Mouse (Mus musculus) liver, embryonic 13.5 days (tissue): Measurements from ENCODE around the gene Cacna1e. TPM values are rescaled to one million over a fixed set of nuclear protein-coding genes. Genes with fewer than 3 reads are reported as not detected.

Experiments
- ATAC-seq: fragments of 200-750 bp; cut with Nextera tagmentation; 2 replicates; pipeline ENCODE4 v1.8.0; 2017; ENCODE audit warnings: low read depth, mild to moderate bottlenecking, moderate number of reproducible peaks, moderate library complexity
- DNase-seq: peaks from one replicate; pipeline ENCODE4 v3.0.0; 2022
- H3K27ac ChIP-seq: fragments of 300-500 bp; sonication (generic); 2 replicates; pipeline ENCODE4 v1.5.1; 2015; ENCODE audit warnings: moderate library complexity, mild to moderate bottlenecking, inconsistent platforms
- H3K27me3 ChIP-seq: fragments of 300-500 bp; sonication (generic); 2 replicates; pipeline ENCODE4 v1.6.1; 2015; ENCODE audit warnings: mild to moderate bottlenecking, inconsistent platforms
- H3K36me3 ChIP-seq: fragments of 300-500 bp; sonication (generic); 2 replicates; pipeline ENCODE4 v1.6.1; 2015; ENCODE audit warnings: mild to moderate bottlenecking, inconsistent platforms
- H3K4me1 ChIP-seq: fragments of 300-500 bp; sonication (generic); replicated peaks from 2 replicates; pipeline ENCODE4 v1.6.1; 2015; ENCODE audit warnings: inconsistent platforms
- H3K4me2 ChIP-seq: fragments of 300-500 bp; sonication (generic); 2 replicates; pipeline ENCODE4 v1.6.1; 2015; ENCODE audit warnings: inconsistent platforms, mild to moderate bottlenecking, moderate library complexity
- H3K4me3 ChIP-seq: fragments of 300-500 bp; sonication (generic); replicated peaks from 2 replicates; pipeline ENCODE4 v1.5.1; 2015; ENCODE audit warnings: mild to moderate bottlenecking, inconsistent platforms
- H3K9ac ChIP-seq: fragments of 300-500 bp; sonication (generic); 2 replicates; pipeline ENCODE4 v1.6.1; 2015; ENCODE audit warnings: mild to moderate bottlenecking, inconsistent platforms
- H3K9me3 ChIP-seq: fragments of 300-500 bp; sonication (generic); replicated peaks from 2 replicates; pipeline ENCODE4 v1.6.1; 2016; ENCODE audit warnings: inconsistent platforms
- WGBS: fragments of 180-500 bp; shearing (Covaris S2); methylation state at CpG from one replicate; pipeline ENCODE4 v1.1.7; 2015; ENCODE audit not compliant: insufficient replicate concordance; 5-methylcytosine and 5-hydroxymethylcytosine counted together
- polyA plus RNA-seq: library from polyadenylated mRNA; unstranded; fragments of >200 nt; fragmentation: Nextera tagmentation; extraction: Ambion mirVana; gene quantifications from 2 replicates; pipeline ENCODE4 v1.2.1, GENCODE M21; 2015

Gene Cacna1e
- polyA plus RNA-seq, 1 experiment from 2014 or later = 0.03 TPM

DNA sequence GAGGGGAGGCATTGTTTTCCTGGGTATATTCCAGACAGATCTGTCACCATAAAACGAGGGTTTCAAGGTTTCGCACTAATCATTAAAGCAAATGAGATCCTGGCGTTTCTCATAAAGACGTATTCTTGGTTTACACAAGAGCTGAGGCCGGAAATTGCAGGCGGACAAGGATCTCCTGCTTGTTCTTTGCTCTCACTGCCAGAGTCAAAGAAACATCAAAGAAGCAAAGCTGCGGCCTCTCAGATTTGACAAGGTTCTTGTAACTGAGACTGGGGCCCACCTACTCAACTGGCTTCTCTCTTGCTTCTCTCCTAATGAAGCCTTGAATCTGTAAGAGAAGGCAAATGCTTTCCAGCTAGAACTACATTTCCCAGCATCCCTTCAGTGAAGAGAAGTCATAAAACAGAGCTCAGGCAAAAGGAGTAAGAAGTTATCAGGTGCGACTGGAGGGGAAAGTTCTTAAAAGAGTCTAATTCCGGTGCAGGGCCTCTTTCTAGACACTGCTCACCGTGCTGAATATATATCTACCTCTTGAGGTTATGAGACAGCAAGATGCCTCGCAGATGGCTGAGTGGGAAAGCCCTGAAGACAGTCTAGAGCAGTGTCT lies 104.3 kb downstream of the Cacna1e start:
- DNase-seq = no peak

DNA sequence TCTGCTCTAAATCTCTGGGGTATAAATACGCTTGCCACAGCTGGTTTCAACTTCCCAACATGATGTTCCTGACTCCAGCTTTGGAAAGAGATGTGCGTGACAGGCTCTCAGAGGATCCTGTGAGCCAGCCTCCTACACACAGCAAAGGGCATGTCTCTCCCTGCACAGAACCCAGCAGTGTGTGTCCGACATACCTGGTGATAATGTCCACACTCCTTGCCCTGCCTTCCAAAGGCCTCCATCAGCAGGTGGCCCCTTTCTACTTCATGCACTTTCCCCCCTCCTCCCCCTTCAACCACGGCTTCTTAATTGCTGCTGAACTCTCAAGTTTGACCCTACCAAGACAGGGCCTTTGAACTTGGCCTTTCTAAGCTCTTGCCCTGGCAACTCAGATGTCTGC lies 108.0 kb downstream of the Cacna1e start:
- no peaks in the 10 kb centered on the region for H3K36me3 ChIP-seq
- no peak overlapping the region for H3K4me3 ChIP-seq
- 63% methylated on average over 4 of the region's 4 CpGs for WGBS
- H3K27ac ChIP-seq = no peak overlapping the region
- no peak overlapping the region for H3K4me2 ChIP-seq
- ATAC-seq (no peak), DNase-seq (no peak)
- H3K9ac ChIP-seq = no peak overlapping the region
- H3K9me3 ChIP-seq = no peaks in the 10 kb centered on the region
- no peaks in the 10 kb centered on the region for H3K4me1 ChIP-seq
- no peaks in the 10 kb centered on the region for H3K27me3 ChIP-seq

More for the DNA sequence above, 104.3 kb downstream of the Cacna1e start:
- no peak overlapping the region for H3K4me3 ChIP-seq
- no peaks in the 10 kb centered on the region for H3K27me3 ChIP-seq
- no peak overlapping the region for H3K4me2 ChIP-seq
- no peak overlapping the region for H3K9ac ChIP-seq
- no peaks in the 10 kb centered on the region for H3K9me3 ChIP-seq
- H3K36me3 ChIP-seq = no peaks in the 10 kb centered on the region
- WGBS = 60% methylated on average over 11 of the region's 11 CpGs
- ATAC-seq = no peak
- H3K27ac ChIP-seq = no peak overlapping the region
- no peaks in the 10 kb centered on the region for H3K4me1 ChIP-seq

DNA sequence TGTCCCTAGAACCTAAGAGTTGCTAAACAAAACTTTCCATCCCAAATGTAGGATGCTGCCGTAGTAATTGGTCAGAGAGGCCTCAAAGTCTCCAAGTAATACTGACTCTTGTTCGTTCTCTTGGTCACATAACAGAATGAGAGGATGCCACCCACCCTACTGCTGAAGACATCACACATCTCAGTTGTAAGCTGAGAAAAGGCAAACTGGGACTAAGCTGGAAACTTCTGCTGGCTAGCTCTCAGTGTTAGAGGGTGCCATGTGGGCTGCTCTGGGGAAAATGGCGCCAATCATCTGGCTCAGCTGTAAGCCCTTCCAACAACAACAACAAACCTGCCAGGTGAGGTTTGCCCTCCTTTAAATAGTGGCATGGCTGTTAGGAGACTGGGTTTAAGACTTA lies 109.8 kb downstream of the Cacna1e start:
- Histone ChIP-seq H3K4me1 (no peaks in the 10 kb centered on the region), H3K9ac (no peak overlapping the region), H3K27ac (no peak overlapping the region), H3K27me3 (no peaks in the 10 kb centered on the region), H3K9me3 (no peaks in the 10 kb centered on the region), H3K36me3 (no peaks in the 10 kb centered on the region), H3K4me3 (no peak overlapping the region), H3K4me2 (no peak overlapping the region)
- ATAC-seq = no peak
- DNase-seq = no peak
- WGBS = 64% methylated on average over 3 of the region's 3 CpGs

DNA sequence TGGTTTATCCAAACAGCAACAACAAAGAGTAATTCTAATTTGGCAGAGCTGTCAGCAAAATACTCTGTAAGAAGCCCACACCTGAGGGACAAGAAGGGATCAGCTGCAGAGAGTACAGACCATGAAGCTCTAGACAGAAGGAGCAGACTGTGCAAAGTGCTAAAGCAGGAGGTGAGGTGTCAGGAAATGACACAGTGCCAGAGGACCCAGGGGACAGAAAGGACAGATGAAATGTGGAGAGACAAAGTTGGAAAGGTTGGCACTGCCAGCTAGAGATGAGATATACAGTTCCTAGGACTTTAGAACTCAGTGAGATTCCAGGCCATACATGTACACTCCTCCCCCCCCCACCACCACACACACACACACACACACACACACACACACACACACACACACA lies 113.2 kb downstream of the Cacna1e start:
- H3K27ac ChIP-seq = no peak overlapping the region
- DNase-seq (no peak), ATAC-seq (no peak)
- no peaks in the 10 kb centered on the region for H3K4me1 ChIP-seq
- H3K9ac ChIP-seq = no peak overlapping the region
- no peak overlapping the region for H3K4me3 ChIP-seq
- H3K9me3 ChIP-seq = no peaks in the 10 kb centered on the region
- no peaks in the 10 kb centered on the region for H3K36me3 ChIP-seq
- no peaks in the 10 kb centered on the region for H3K27me3 ChIP-seq
- no peak overlapping the region for H3K4me2 ChIP-seq

DNA sequence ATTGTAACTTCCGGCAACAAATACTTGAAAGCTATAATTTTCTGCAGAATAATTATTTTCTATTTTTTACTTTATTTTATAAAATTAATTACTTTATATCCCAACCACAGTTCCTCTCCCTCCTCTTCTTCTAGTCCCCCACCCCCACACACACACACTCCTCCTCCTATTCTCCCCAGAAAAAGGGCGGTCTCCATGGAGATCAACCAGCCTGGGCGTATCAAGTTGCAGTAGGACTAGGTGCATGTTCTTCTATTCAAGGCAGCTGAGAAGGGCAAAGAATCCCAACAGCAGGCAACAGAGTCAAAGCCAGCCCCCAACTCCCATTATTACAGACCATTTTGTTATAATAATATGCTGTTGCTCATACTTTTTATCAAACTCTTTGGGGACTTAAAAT lies 113.8 kb downstream of the Cacna1e start:
- no peaks in the 10 kb centered on the region for H3K4me1 ChIP-seq
- no peaks in the 10 kb centered on the region for H3K27me3 ChIP-seq
- no peak overlapping the region for H3K9ac ChIP-seq
- H3K36me3 ChIP-seq = no peaks in the 10 kb centered on the region
- H3K27ac ChIP-seq = no peak overlapping the region
- DNase-seq = no peak
- no peak overlapping the region for H3K4me3 ChIP-seq
- ATAC-seq = no peak
- no peak overlapping the region for H3K4me2 ChIP-seq
- no peaks in the 10 kb centered on the region for H3K9me3 ChIP-seq
- WGBS = 48% methylated on average over 3 of the region's 3 CpGs

DNA sequence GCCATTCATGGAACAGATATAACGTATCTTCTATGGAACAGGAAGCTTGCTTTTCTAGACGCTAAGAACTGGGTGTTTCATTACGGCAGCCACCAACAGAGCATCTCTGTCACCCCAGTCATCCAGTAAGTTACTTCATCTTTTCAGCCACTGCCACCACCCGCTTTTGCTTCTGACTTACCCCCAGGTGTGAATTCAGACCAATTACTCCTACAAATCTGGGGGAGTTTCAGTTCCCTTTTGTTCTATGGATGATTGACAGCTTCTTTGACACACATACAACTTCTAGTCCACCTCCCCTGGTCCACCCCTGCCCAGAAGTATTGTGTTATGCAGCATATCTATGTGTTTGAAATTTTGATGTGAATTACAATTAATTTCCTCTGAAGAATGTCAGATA lies 121.2 kb downstream of the Cacna1e start:
- DNase-seq = no peak
- ATAC-seq = no peak
- Histone ChIP-seq H3K4me1 (no peaks in the 10 kb centered on the region), H3K27me3 (no peaks in the 10 kb centered on the region), H3K9ac (no peak overlapping the region), H3K4me3 (no peak overlapping the region), H3K9me3 (no peaks in the 10 kb centered on the region), H3K4me2 (no peak overlapping the region), H3K36me3 (no peaks in the 10 kb centered on the region), H3K27ac (no peak overlapping the region)
- whole genome bisulfite sequencing = 66% methylated on average over 4 of the region's 4 CpGs

DNA sequence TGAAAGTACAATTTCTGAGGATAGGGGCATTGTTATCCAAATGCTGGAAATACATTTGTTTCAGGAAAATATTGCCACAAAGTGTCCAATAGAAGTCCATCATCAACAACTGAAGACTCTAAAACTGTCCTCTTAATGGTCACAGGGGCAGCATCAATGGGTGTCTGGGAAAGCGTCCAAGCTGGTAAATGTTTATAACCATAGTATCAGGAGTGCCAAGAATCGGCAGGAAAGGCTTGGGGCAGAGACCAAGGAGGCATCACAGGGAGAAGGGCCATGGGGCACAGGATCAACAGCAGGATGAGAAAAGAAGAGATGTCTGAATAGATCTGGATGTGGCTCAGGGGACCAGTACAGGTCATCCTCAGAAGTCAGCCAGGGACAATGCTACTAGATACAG lies 132.2 kb downstream of the Cacna1e start:
- no peak overlapping the region for H3K9ac ChIP-seq
- ATAC-seq (no peak), DNase-seq (no peak)
- H3K9me3 ChIP-seq = no peaks in the 10 kb centered on the region
- no peaks in the 10 kb centered on the region for H3K36me3 ChIP-seq
- H3K4me3 ChIP-seq = no peak overlapping the region
- H3K27me3 ChIP-seq = no peaks in the 10 kb centered on the region
- no peak overlapping the region for H3K4me2 ChIP-seq
- H3K27ac ChIP-seq = no peak overlapping the region
- no peaks in the 10 kb centered on the region for H3K4me1 ChIP-seq
- WGBS = 60% methylated on average over 2 of the region's 2 CpGs

DNA sequence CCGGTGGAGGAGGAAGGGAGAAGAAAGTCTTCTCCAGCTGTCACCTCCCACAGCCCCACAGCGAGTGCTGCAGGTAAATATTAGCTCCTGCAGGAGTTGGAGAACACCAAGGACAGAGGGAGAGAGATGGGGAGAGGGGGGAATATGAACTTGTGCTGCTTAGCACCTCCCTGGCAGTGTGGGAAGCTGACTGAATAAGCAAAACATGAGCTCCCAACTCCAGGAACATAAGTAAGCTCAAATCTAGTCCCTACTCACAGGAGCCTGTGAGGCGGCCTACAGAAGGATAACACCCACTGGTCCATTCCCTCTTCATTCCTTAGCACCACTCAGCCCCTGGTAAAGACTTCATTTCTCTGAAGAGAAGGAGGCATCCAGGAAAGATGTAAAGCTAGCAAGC lies 135.8 kb downstream of the Cacna1e start:
- no peaks in the 10 kb centered on the region for H3K27me3 ChIP-seq
- no peak overlapping the region for H3K9ac ChIP-seq
- ATAC-seq (no peak), DNase-seq (no peak)
- H3K9me3 ChIP-seq = no peaks in the 10 kb centered on the region
- 40% methylated on average over 3 of the region's 3 CpGs for WGBS
- H3K36me3 ChIP-seq = no peaks in the 10 kb centered on the region
- no peak overlapping the region for H3K27ac ChIP-seq
- no peak overlapping the region for H3K4me2 ChIP-seq
- no peak overlapping the region for H3K4me3 ChIP-seq
- no peaks in the 10 kb centered on the region for H3K4me1 ChIP-seq

DNA sequence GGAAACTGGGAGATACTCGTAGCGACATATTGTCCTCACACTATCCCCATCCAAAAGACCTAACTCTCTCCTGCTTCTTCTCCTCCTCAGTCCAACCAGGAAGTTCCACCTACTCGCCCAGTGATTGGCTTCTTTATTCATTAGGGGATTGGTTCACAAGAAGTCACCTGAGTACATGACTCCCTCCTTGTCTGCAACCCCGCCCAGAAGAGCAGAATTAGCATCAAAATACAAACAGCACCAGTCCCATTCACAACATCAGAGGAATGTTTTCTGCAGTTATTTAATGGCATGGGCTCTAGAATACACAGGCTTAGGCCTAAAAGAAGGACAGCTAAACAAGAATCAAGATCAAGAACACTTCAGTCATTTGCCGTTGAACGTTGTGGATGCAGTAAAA lies 139.1 kb downstream of the Cacna1e start:
- H3K4me3 ChIP-seq = no peak overlapping the region
- H3K9me3 ChIP-seq = no peaks in the 10 kb centered on the region
- H3K4me2 ChIP-seq = no peak overlapping the region
- no peak for DNase-seq
- H3K36me3 ChIP-seq = no peaks in the 10 kb centered on the region
- 77% methylated on average over 6 of the region's 6 CpGs for WGBS
- ATAC-seq = no peak
- H3K27me3 ChIP-seq = no peaks in the 10 kb centered on the region
- no peaks in the 10 kb centered on the region for H3K4me1 ChIP-seq
- no peak overlapping the region for H3K27ac ChIP-seq
- no peak overlapping the region for H3K9ac ChIP-seq

DNA sequence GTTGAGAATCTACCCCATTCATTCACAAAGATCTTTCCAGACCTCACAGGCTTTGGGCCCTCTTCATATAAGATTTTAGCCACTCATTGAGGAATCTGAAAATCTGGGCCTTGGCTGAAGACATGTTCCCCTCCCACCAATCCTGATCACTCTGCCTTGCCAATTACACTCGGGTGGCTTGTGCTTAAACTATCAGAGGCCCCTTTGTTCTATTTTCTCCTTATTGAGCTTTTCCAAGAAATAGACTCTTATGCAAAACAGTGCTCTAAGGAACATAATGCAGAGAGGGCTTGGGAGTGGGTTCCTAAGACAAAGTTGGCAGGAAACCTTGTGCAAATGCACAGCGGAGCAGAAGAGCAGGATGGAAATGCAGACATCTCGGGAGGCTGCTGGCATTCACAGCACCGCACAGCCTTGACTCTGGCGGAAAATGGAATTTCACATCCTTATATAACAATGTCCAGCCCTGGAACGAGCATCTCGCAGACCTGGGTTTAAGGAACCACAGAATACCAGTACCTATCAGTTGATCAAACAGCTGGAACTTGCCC lies 153.8 kb downstream of the Cacna1e start:
- no peak for DNase-seq
- no peak for ATAC-seq
- 56% methylated on average over 7 of the region's 7 CpGs for WGBS

DNA sequence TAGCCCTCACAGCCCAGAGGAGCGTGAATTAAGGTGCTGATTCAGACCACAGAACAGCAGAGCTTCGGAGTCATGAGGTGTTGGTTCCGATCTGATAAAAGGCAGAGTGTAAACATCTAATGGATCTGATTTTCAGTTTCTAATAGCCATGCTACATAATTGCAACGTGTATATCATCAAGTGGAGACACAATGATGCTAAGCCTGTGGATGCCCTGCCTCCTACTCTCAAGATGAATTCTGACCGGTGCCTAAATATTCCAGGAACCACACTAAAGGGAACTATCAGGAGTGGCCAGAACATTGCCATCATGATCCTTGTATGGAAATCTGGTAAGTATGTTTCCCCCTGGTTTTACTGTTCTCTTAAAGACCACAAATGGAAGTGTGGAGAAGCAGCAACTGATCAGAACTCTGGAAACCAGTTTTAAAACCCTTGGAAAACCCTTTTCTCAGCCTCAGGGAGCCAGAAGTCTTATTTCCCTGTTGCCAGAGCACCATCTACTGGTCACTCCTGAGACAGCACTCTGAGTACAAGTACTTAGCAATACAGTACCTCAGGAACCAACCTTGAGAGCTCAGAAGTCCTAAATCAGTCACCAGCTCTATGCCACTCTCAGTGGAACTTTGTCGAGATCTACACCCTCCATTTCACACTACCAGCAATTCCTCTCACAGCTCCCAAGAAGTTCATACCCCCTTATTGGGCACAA lies 154.9 kb downstream of the Cacna1e start:
- DNase-seq = peak; percentile 7
- no peaks in the 10 kb centered on the region for H3K9me3 ChIP-seq
- H3K4me3 ChIP-seq = no peak overlapping the region
- WGBS = 40% methylated on average over 6 of the region's 6 CpGs
- H3K36me3 ChIP-seq = no peaks in the 10 kb centered on the region
- H3K27ac ChIP-seq = no peak overlapping the region
- no peak overlapping the region for H3K4me2 ChIP-seq
- ATAC-seq = no peak
- H3K27me3 ChIP-seq = peaks cover 51% of the 10 kb centered on the region
- no peaks in the 10 kb centered on the region for H3K4me1 ChIP-seq
- H3K9ac ChIP-seq = no peak overlapping the region

More for the DNA sequence above, 153.8 kb downstream of the Cacna1e start:
- no peak overlapping the region for H3K27ac ChIP-seq
- H3K4me2 ChIP-seq = no peak overlapping the region
- H3K9me3 ChIP-seq = no peaks in the 10 kb centered on the region
- H3K27me3 ChIP-seq = peaks cover 40% of the 10 kb centered on the region
- no peak overlapping the region for H3K9ac ChIP-seq
- no peaks in the 10 kb centered on the region for H3K4me1 ChIP-seq
- H3K36me3 ChIP-seq = no peaks in the 10 kb centered on the region
- H3K4me3 ChIP-seq = no peak overlapping the region

DNA sequence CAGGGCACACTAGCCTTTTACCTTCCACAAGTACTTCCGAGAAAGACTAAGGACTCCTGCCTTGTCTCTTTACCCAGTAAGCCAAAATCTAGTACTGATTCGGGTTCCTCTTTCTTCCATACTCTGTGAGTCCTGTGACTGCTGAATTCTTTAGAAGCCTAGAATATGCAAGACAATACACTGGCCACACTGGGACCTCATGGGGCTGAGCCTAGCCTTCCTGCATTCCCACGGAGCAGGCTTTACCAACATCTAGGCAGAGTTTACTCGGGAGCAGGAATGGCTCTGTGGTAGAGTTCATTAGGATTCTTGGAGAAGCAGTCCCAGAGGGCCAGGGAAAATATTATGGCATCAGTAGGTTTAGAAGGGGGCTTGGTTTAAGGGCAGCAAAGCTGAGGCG lies 155.6 kb downstream of the Cacna1e start:
- Histone ChIP-seq H3K27me3 (peaks cover 58% of the 10 kb centered on the region), H3K4me3 (no peak overlapping the region), H3K9me3 (no peaks in the 10 kb centered on the region), H3K36me3 (no peaks in the 10 kb centered on the region), H3K4me1 (no peaks in the 10 kb centered on the region), H3K4me2 (no peak overlapping the region), H3K9ac (no peak overlapping the region), H3K27ac (no peak overlapping the region)
- DNase-seq = no peak
- no peak for ATAC-seq
- WGBS = 38% methylated on average over 5 of the region's 5 CpGs
